Mouse (Mus musculus) ES-Bruce4 (cell line): ENCODE measurements around the gene Cyp27b1. TPM values are rescaled to one million over a fixed set of nuclear protein-coding genes. Genes with fewer than 3 reads are reported as not detected.

Source experiments
- H3K27ac ChIP-seq: 2 replicates; pipeline ENCODE4 v1.5.1; 2012; ENCODE audit warnings: low read length, inconsistent platforms; ENCODE audit not compliant: insufficient read depth
- H3K27me3 ChIP-seq: 2 replicates; pipeline ENCODE4 v1.6.1; 2012; ENCODE audit warnings: mild to moderate bottlenecking, low read length, inconsistent platforms; ENCODE audit not compliant: control insufficient read depth, poor library complexity, insufficient read depth, severe bottlenecking
- H3K36me3 ChIP-seq: 2 replicates; pipeline ENCODE4 v1.6.1; 2012; ENCODE audit warnings: inconsistent platforms, mild to moderate bottlenecking, low read length, moderate library complexity; ENCODE audit not compliant: control insufficient read depth, poor library complexity, insufficient read depth, severe bottlenecking
- H3K4me1 ChIP-seq: one replicate; pipeline ENCODE4 v1.8.1; 2011; ENCODE audit warnings: low read length; ENCODE audit not compliant: control insufficient read depth, insufficient read depth
- H3K4me3 ChIP-seq: 2 replicates; pipeline ENCODE4 v1.5.1; 2011; ENCODE audit warnings: low read depth, mild to moderate bottlenecking, low read length
- H3K9ac ChIP-seq: 2 replicates; pipeline ENCODE4 v1.6.1; 2012; ENCODE audit warnings: low read depth, mild to moderate bottlenecking, inconsistent platforms; ENCODE audit not compliant: poor library complexity, severe bottlenecking
- H3K9me3 ChIP-seq: replicated peaks from 2 replicates; pipeline ENCODE4 v1.6.1; 2012; ENCODE audit warnings: mild to moderate bottlenecking, low read length, inconsistent platforms; ENCODE audit not compliant: control insufficient read depth, poor library complexity, insufficient read depth, severe bottlenecking
- CTCF ChIP-seq: IDR thresholded peaks from one replicate; pipeline ENCODE4 v1.8.1; 2011; ENCODE audit warnings: low read depth, low read length
- EP300 ChIP-seq: IDR thresholded peaks from 2 replicates; pipeline ENCODE4 v1.6.1; 2011; ENCODE audit warnings: low read depth, low read length; ENCODE audit not compliant: insufficient read depth
- POLR2A ChIP-seq: IDR thresholded peaks from one replicate; pipeline ENCODE4 v1.8.1; 2011; ENCODE audit warnings: low read length; ENCODE audit not compliant: insufficient read depth
- polyA plus RNA-seq: library from polyadenylated mRNA; stranded (reverse); fragments of >200 nt; gene quantifications from 2 replicates; pipeline ENCODE4 v1.2.4, GENCODE M21; 2011; ENCODE audit warnings: low read depth; ENCODE audit not compliant: missing spikeins, insufficient read depth, insufficient read length

The Cyp27b1 gene
- polyA plus RNA-seq, 1 experiment: 0.42 TPM

- H3K27me3 ChIP-seq: no peaks in the 10 kb centered on the region
- TF ChIP-seq CTCF (no peak), EP300 (no peak), POLR2A (no peak)
- peaks cover 2% of the 10 kb centered on the region for H3K4me1 ChIP-seq
- peak overlapping the region; percentile 54; the same call in 1 of the 2 replicates for H3K27ac ChIP-seq
- no peaks in the 10 kb centered on the region for H3K9me3 ChIP-seq
- H3K36me3 ChIP-seq: peaks cover 39% of the 10 kb centered on the region
- peak overlapping the region; percentile 82 for H3K4me3 ChIP-seq
- peak overlapping the region; percentile 88 for H3K9ac ChIP-seq
These were observed 16.1 kb downstream of the Cyp27b1 start for GRCm38 (mm10) chr10:127063913-127064870.

DNA sequence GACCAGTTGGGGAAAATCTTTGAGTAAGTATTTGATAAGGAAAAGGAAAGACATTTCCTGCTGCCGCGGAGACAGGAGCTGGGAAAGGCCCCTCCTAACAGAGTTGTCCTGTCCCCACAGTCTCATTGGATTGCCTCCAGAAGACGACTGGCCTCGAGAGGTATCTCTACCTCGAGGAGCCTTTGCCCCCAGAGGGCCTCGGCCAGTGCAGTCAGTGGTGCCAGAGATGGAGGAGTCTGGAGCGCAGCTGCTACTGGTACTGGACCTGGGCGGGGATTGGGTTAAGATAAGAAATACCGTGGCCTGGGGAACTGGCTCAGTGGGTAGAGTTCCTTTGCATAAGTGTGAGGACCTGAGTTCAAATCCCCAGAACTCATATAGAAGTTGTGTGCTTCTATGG, 17.9 kb downstream of the Cyp27b1 start:
- no peaks in the 10 kb centered on the region for H3K9me3 ChIP-seq

DNA sequence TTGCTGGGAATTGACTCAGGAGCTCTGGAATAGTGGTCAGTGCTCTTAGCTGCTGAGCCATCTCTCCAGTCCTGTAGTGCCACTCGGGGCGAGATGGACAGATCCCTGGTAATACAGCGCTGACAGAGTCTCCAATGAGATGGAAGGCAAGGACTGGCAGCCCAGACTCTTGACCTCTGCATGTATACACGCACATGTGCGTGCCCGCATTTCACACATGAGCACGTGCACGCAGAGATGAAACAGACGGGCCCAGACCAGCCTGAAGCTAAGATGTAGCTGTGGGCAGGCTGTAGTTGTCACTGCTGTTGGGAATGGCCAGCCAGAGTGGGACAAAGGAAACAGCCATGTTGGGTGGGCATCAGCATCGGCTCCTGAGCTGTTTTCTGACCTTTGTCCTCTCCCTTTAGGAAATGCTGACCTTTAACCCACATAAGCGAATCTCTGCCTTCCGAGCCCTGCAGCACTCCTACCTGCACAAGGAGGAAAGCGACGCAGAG, 18.5 kb downstream of the Cyp27b1 start:
- Histone ChIP-seq H3K4me3 (no peak overlapping the region), H3K27me3 (no peaks in the 10 kb centered on the region), H3K27ac (no peak overlapping the region), H3K9me3 (no peaks in the 10 kb centered on the region), H3K4me1 (peaks cover 3% of the 10 kb centered on the region), H3K9ac (no peak overlapping the region), H3K36me3 (peaks cover 39% of the 10 kb centered on the region)
- no peak for TF ChIP-seq POLR2A
- no peak for TF ChIP-seq EP300
- TF ChIP-seq CTCF: no peak

More for the DNA sequence above, 17.9 kb downstream of the Cyp27b1 start:
- no peak for TF ChIP-seq CTCF
- TF ChIP-seq POLR2A: no peak
- no peak for TF ChIP-seq EP300
- Histone ChIP-seq H3K9ac (no peak overlapping the region), H3K4me3 (no peak overlapping the region), H3K27me3 (no peaks in the 10 kb centered on the region), H3K4me1 (peaks cover 2% of the 10 kb centered on the region), H3K27ac (no peak overlapping the region), H3K36me3 (peaks cover 39% of the 10 kb centered on the region)

GRCm38 (mm10) chr10:127068360-127069038, 20.4 kb downstream of the Cyp27b1 start:
- Histone ChIP-seq H3K27ac (no peak overlapping the region), H3K4me1 (peaks cover 3% of the 10 kb centered on the region), H3K9ac (peak overlapping the region; percentile 90; the same call in 1 of the 2 replicates), H3K27me3 (no peaks in the 10 kb centered on the region), H3K9me3 (no peaks in the 10 kb centered on the region), H3K4me3 (0 out of 2 replicates have a peak overlapping the region, but pooled peaks have one; percentile 98), H3K36me3 (peaks cover 39% of the 10 kb centered on the region)
- TF ChIP-seq CTCF (no peak), EP300 (no peak), POLR2A (no peak)

DNA sequence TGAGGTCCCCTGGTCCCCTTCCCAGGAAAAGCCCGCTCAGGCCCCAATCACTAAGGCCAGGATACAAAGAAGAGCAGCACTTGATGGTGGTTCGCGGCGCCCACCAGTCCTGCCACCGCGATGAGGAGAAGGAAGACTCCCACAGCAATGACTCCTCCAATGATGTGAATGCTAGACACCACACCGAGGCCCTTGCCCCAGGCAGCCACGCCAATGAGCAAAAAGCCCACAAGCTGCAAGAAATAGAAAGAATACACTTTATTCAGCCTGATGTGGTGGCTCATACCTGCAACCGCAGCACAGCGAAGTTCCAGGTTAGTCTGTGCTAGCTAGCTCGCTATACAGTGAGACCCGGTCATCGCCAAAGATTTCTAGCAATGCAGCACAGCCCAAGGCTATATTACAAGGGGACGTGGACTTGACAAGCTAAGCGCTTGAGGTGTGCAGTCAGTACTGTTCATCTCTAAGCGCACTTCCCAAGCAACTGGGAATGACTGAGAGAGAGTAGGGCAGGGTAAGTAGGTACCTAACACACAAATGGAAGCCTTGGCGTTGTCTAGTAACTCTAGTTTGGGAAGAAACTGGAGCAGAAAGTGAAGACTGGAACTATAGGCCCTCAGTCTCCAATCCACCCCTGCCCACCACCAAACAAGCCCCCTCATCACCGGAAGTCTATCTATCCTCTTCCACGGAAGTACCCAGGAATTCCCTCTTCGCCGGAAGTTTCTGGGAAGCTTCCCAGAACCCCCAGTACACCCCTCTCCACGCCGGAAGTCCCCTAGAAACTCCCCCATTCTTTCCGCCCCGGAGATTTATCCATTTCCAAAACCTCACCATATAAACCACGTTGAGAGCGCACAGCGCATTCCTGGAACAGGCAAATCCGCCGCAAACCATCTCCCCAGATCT, 21.5 kb downstream of the Cyp27b1 start:
- Histone ChIP-seq H3K4me3 (peak overlapping the region; percentile 98), H3K36me3 (peaks cover 39% of the 10 kb centered on the region), H3K27me3 (no peaks in the 10 kb centered on the region), H3K27ac (peak overlapping the region; percentile 69), H3K4me1 (peaks cover 3% of the 10 kb centered on the region), H3K9me3 (no peaks in the 10 kb centered on the region), H3K9ac (peak overlapping the region; percentile 90)
- TF ChIP-seq CTCF (no peak), EP300 (no peak), POLR2A (no peak)
